Mouse (Mus musculus): ENCODE data around the gene Tbx1.

DNA sequence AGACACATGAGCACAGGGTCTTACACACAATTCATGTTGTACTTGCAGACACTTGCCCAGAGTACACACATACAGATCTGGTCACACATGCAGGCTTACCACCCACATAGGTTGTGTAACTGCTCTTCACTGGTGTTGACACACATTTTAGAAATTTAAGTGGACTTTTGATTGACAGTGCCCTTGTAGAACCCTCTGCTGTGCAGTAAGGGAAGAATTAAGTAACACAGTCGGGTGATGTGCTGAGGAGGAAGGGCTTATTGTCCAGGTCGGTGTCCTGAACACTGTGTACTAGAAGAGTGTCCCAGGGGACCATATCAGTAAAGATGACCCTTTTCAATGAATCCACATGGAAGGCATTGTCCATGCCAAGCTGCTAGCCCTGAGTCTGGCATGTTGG is 3.5 kb upstream of the Tbx1 start:
- TF ChIP-seq CTCF (IDR thresholded peaks at IDR 0.05; ENCODE audit: control insufficient read depth, insufficient read depth, low read length) (no peak), POLR2A (IDR thresholded peaks at IDR 0.05; ENCODE audit: borderline replicate concordance, control insufficient read depth, low read depth, low read length) (no peak)

All from bone marrow, adult 2 months (tissue).